Comparison of ENCODE assay signal across 10 mouse cellular contexts in the genomic region with DNA sequence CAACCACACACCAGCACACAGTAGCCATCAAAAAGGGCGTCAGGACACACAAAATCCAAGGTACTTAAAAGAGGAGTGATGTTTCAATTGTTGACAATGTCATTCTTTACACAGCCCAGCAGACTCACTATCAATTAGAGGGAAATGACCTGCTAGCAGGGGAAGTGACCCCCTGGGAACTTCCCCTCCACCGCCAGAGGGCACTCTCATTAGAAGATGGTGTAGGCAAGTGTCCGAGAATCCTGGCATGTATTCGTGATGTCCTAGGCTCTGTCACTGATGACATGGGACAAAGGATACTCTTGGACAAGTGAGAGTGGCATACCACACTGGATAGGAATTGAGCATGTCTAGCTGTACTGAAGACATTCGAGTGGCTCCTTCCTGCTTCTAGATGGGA.
A peak's percentile ranks its signal among the peaks of the same experiment; 100 is the strongest.
DNase-seq lines count a peak whose midpoint lies in the region; TF ChIP-seq lines count a peak whose summit lies in the region.
"Had no signal": no experiment of that assay in that cellular context is flagged by ENCODE, and none has a peak within 500 bp of the region (broad histone marks: within the 10 kb centered on the region; RNA-seq: fewer than 3 reads in every experiment).

No protein-coding gene starts in this region.

- no peak for TF ChIP-seq POLR2A in cerebellum, adult 2 months (IDR thresholded peaks at IDR 0.05; ENCODE audit: borderline replicate concordance, insufficient read depth, low read length)

- H3K9me3 ChIP-seq in E14TG2a.4 (ENCODE audit: low read length), result peaks cover 6% of the 10 kb centered on the region; the same call in 1 of the 2 replicates
- H3K9me3 ChIP-seq: heart, embryonic 10.5 days; limb, embryonic 13.5 days had no signal

- TF ChIP-seq CTCF in cerebellum, adult 2 months (IDR thresholded peaks at IDR 0.05; ENCODE audit: borderline replicate concordance, insufficient read depth, low read depth, low read length), result peak; percentile 5; the same call in 1 of the 2 replicates
- TF ChIP-seq CTCF in layer of hippocampus, adult 2 months (conservative IDR thresholded peaks at IDR 0.05), result peak; percentile 67
- TF ChIP-seq CTCF in E14TG2a.4 (conservative IDR thresholded peaks at IDR 0.05; ENCODE audit: low read length), result peak; percentile 32; the same call in 1 of the 2 replicates

- DNase-seq in cerebellum, adult 2 months, result no peak
- DNase-seq in cerebellum, adult 9-11 months, result no peak
- no peak for DNase-seq in layer of hippocampus, adult 2 months (ENCODE audit: low spot score in 2 of 2)
- no peak for DNase-seq in layer of hippocampus, adult 18-20 months (ENCODE audit: low spot score in 2 of 2)
- DNase-seq in induced T-regulatory cell, adult 2 months (ENCODE audit: low read depth), result peak; percentile 3
- no peak for DNase-seq in spleen, postnatal 14 days (ENCODE audit: low spot score in 2 of 2)
- DNase-seq in layer of hippocampus, adult 8-10 months (ENCODE audit: low spot score in 2 of 2), result no peak

- H3K4me3 ChIP-seq in cerebellum, adult 2 months (replicated peaks; ENCODE audit: insufficient read depth, low read depth, low read length), result no peak overlapping the region
- no peak overlapping the region for H3K4me3 ChIP-seq in layer of hippocampus, adult 2 months
- no peak overlapping the region for H3K4me3 ChIP-seq in E14TG2a.4 (replicated peaks; ENCODE audit: low read length)
- H3K4me3 ChIP-seq: heart, embryonic 10.5 days; limb, embryonic 13.5 days had no signal

- no peaks in the 10 kb centered on the region for H3K27me3 ChIP-seq in cerebellum, adult 2 months (ENCODE audit: control insufficient read depth, insufficient read depth, low read length)
- no peaks in the 10 kb centered on the region; the same call in 1 of the 2 replicates for H3K27me3 ChIP-seq in E14TG2a.4 (ENCODE audit: insufficient read depth, low read length)
- H3K27me3 ChIP-seq: limb, embryonic 13.5 days had no signal

- no peaks in the 10 kb centered on the region for H3K36me3 ChIP-seq in E14TG2a.4 (ENCODE audit: insufficient read depth, low read length)
- H3K36me3 ChIP-seq: heart, embryonic 10.5 days; limb, embryonic 13.5 days had no signal

- no peaks in the 10 kb centered on the region for H3K4me1 ChIP-seq in cerebellum, adult 2 months (ENCODE audit: control insufficient read depth, insufficient read depth, low read length)
- H3K4me1 ChIP-seq in E14TG2a.4 (replicated peaks; ENCODE audit: low read depth, low read length), result no peaks in the 10 kb centered on the region
- H3K4me1 ChIP-seq: heart, embryonic 10.5 days; limb, embryonic 13.5 days had no signal

- H3K27ac ChIP-seq in cerebellum, adult 2 months (ENCODE audit: insufficient read depth, low read length), result no peak overlapping the region
- no peak overlapping the region for H3K27ac ChIP-seq in layer of hippocampus, adult 2 months
- H3K27ac ChIP-seq: heart, embryonic 10.5 days; limb, embryonic 13.5 days had no signal

- 65% methylated on average over 5 of the region's 5 CpGs for WGBS in cerebellum, adult 2 months

Comparison
In these comparisons a context has a peak if more than half of its experiments do, and no peak if none do; other contexts are left out.
1. CTCF ChIP-seq: peak in every context shown above with its lines; median percentile 67 in layer of hippocampus, adult 2 months; 32 in E14TG2a.4; 5 in cerebellum, adult 2 months.